Mouse (Mus musculus) midbrain, embryonic 14.5 days (tissue): Measurements from ENCODE around the gene Gtpbp1. TPM values are rescaled to one million over a fixed set of nuclear protein-coding genes. Genes with fewer than 3 reads are reported as not detected.

Experiments used
- ATAC-seq: fragments of 200-750 bp; cut with Nextera tagmentation; 2 replicates; pipeline ENCODE4 v1.8.0; 2017; ENCODE audit warnings: moderate number of reproducible peaks, moderate library complexity; ENCODE audit not compliant: low FRiP score, low TSS enrichment
- DNase-seq: peaks from one replicate; pipeline ENCODE4 v3.0.0-alpha.2; 2015
- H3K27ac ChIP-seq: fragments of 300-500 bp; sonication (generic); replicated peaks from 2 replicates; pipeline ENCODE4 v1.5.1; 2014; ENCODE audit warnings: mild to moderate bottlenecking, low read depth, low read length, moderate library complexity
- H3K27me3 ChIP-seq: fragments of 300-500 bp; sonication (generic); 2 replicates; pipeline ENCODE4 v1.6.1; 2014; ENCODE audit warnings: low read length, control low read depth, mixed read lengths; ENCODE audit not compliant: control insufficient read depth, insufficient read depth
- H3K36me3 ChIP-seq: fragments of 300-500 bp; sonication (generic); 2 replicates; pipeline ENCODE4 v1.6.1; 2014; ENCODE audit warnings: low read length, control low read depth; ENCODE audit not compliant: control insufficient read depth, insufficient read depth
- H3K4me1 ChIP-seq: fragments of 300-500 bp; sonication (generic); 2 replicates; pipeline ENCODE4 v1.6.1; 2014; ENCODE audit warnings: mild to moderate bottlenecking, antibody characterized with exemption, low read length, control low read depth; ENCODE audit not compliant: control insufficient read depth, insufficient read depth
- H3K4me2 ChIP-seq: fragments of 300-500 bp; sonication (generic); 2 replicates; pipeline ENCODE4 v1.6.1; 2014; ENCODE audit warnings: mild to moderate bottlenecking, low read length, moderate library complexity
- H3K4me3 ChIP-seq: fragments of 300-500 bp; sonication (generic); replicated peaks from 2 replicates; pipeline ENCODE4 v1.5.1; 2014; ENCODE audit warnings: low read depth, low read length
- H3K9ac ChIP-seq: fragments of 300-500 bp; sonication (generic); replicated peaks from 2 replicates; pipeline ENCODE4 v1.6.1; 2014; ENCODE audit warnings: mild to moderate bottlenecking, low read length, moderate library complexity
- H3K9me3 ChIP-seq: fragments of 300-500 bp; sonication (generic); 2 replicates; pipeline ENCODE4 v1.6.1; 2016; ENCODE audit warnings: low read length, control low read depth, mixed read lengths; ENCODE audit not compliant: control insufficient read depth
- WGBS: fragments of 180-500 bp; shearing (Covaris S2); extraction: QIAGEN DNeasy Blood & Tissue Kit; methylation state at CpG from one replicate; pipeline ENCODE4 v1.1.7; 2014; 5-methylcytosine and 5-hydroxymethylcytosine counted together
- polyA plus RNA-seq: library from polyadenylated mRNA; unstranded; fragments of >200 nt; fragmentation: Nextera tagmentation; extraction: Ambion mirVana; gene quantifications from 2 replicates; pipeline ENCODE4 v1.2.1, GENCODE M21; 2014

Gene Gtpbp1
- polyA plus RNA-seq, 1 experiment from 2014 or later, result 49.5 TPM

DNA sequence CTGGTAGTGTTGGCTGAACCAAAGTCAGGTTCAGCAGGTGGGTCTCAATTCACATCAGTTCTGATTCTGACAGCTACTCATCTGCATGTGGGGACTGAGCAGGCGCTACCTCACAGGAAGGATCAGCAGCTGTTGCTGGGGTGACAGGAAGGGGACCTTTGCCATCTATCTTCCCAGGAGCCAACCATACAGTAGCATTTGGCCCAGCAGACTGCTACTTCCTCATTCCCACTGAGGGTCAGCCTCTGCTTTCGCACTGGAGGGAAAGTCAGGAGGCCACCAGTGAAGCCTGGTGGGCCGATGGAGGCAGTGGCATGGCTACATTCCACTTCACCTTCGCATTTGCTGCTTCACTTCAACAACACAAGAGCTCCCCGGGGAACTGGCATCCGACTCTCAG lies 77.7 kb downstream of the Gtpbp1 start:
- H3K27me3 ChIP-seq, result no peaks in the 10 kb centered on the region
- H3K4me3 ChIP-seq, result no peak overlapping the region
- no peak overlapping the region for H3K9ac ChIP-seq
- H3K27ac ChIP-seq, result no peak overlapping the region
- H3K4me2 ChIP-seq, result no peak overlapping the region
- no peaks in the 10 kb centered on the region for H3K9me3 ChIP-seq
- H3K36me3 ChIP-seq, result peaks cover 12% of the 10 kb centered on the region
- ATAC-seq (no peak), DNase-seq (no peak)
- WGBS, result 61% methylated on average over 6 of the region's 6 CpGs
- peaks cover 2% of the 10 kb centered on the region for H3K4me1 ChIP-seq

DNA sequence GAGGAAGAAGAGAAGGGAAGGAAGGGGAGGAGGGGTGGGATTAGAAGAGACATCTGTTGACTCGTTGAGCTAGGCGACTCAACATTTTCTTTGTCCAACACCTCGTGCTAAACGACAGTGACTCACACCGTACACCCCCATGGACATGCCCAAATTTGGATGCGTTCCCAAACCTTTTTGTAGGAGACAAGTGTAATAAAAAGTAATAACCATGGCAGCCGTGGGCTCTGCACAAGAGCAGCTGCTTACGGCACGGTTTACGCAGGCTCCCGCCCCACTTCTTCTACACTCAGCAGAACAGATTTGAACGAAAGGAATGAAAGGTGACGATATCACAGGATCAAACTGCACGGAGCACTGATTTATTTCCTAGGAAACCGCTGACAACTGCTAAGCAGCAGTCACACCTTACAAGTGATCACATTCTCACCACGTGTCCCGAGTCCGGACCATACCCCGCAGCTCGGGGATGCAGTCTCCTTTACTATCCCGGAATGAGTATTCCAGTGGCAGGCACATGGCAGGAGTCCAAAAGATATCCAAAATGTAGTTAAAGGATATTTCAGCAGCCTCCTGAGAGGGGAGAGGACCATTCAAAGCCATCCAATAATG lies 80.1 kb downstream of the Gtpbp1 start:
- Histone ChIP-seq H3K36me3 (no peaks in the 10 kb centered on the region), H3K27ac (no peak overlapping the region), H3K4me1 (peaks cover 13% of the 10 kb centered on the region), H3K27me3 (no peaks in the 10 kb centered on the region), H3K4me3 (no peak overlapping the region), H3K9ac (no peak overlapping the region), H3K4me2 (no peak overlapping the region), H3K9me3 (no peaks in the 10 kb centered on the region)
- 73% methylated on average over 21 of the region's 21 CpGs for WGBS
- no peak for DNase-seq
- ATAC-seq, result no peak

Other genes with a start within 250 kb of the Gtpbp1 start
- 225 and 226 TPM in 2 replicates for gene Csnk1e, start 235.3 kb upstream of the Gtpbp1 start, polyA plus RNA-seq
- gene Kcnj4, start 185.6 kb upstream of the Gtpbp1 start, polyA plus RNA-seq, result 0.23 TPM in 1 of 2 replicates, not detected in the other
- 5.4 and 7.1 TPM in 2 replicates for gene Kdelr3, start 174.4 kb upstream of the Gtpbp1 start, polyA plus RNA-seq
- 115 and 137 TPM in 2 replicates for gene Ddx17, start 144.1 kb upstream of the Gtpbp1 start, polyA plus RNA-seq
- gene Dmc1, start 85.7 kb upstream of the Gtpbp1 start, polyA plus RNA-seq, result 0.38 and 0.75 TPM in 2 replicates
- 6.9 TPM in 2 replicates for gene Fam227a, start 31.9 kb upstream of the Gtpbp1 start, polyA plus RNA-seq
- 84.2 and 89.7 TPM in 2 replicates for gene Cby1, start 31.6 kb upstream of the Gtpbp1 start, polyA plus RNA-seq
- gene Tomm22, start 20.0 kb upstream of the Gtpbp1 start, polyA plus RNA-seq, result 237 and 259 TPM in 2 replicates
- gene Josd1, start 2.9 kb upstream of the Gtpbp1 start, polyA plus RNA-seq, result 16.2 and 23.9 TPM in 2 replicates
- gene Sun2, start 51.7 kb downstream of the Gtpbp1 start, polyA plus RNA-seq, result 7.2 and 7.8 TPM in 2 replicates
- gene Dnal4, start 87.0 kb downstream of the Gtpbp1 start, polyA plus RNA-seq, result 77.8 and 83.8 TPM in 2 replicates
- gene Nptxr, start 113.9 kb downstream of the Gtpbp1 start, polyA plus RNA-seq, result 17.8 and 42.5 TPM in 2 replicates
- 0.26 TPM in 1 of 2 replicates, not detected in the other for gene Npcd, start 143.4 kb downstream of the Gtpbp1 start, polyA plus RNA-seq
- 46.7 and 52.1 TPM in 2 replicates for gene Cbx6, start 143.8 kb downstream of the Gtpbp1 start, polyA plus RNA-seq
- gene Apobec3, start 200.8 kb downstream of the Gtpbp1 start, polyA plus RNA-seq, result 0.92 and 5.0 TPM in 2 replicates